Mouse (Mus musculus) cortical plate, adult 2 months (tissue): ENCODE data around the gene Rfwd3.

ENCODE experiments used
- CTCF ChIP-seq: fragments of 200-500 bp; IDR thresholded peaks from 2 replicates; pipeline ENCODE4 v1.5.1; 2011; ENCODE audit warnings: mild to moderate bottlenecking, control low read depth, low read length; ENCODE audit not compliant: insufficient read depth; ENCODE audit errors: extremely low read depth
- POLR2A ChIP-seq: fragments of 200-500 bp; IDR thresholded peaks from 2 replicates; pipeline ENCODE4 v1.6.1; 2011; ENCODE audit warnings: mild to moderate bottlenecking, low read length, control low read depth; ENCODE audit not compliant: insufficient read depth; ENCODE audit errors: extremely low read depth

GRCm38 (mm10) chr8:111343225-111343624 is 43.2 kb upstream of the Rfwd3 start:
- TF ChIP-seq CTCF (peak; percentile 99), POLR2A (no peak)
